Mouse (Mus musculus) thymus, adult 2 months (tissue): ENCODE data around the gene Tcf12.

Experiments
- CTCF ChIP-seq: fragments of 200-500 bp; IDR thresholded peaks from 2 replicates; pipeline ENCODE4 v1.5.1; 2012; ENCODE audit warnings: mild to moderate bottlenecking, control low read depth, low read length, moderate library complexity, borderline replicate concordance; ENCODE audit not compliant: control insufficient read depth, poor library complexity, insufficient read depth; ENCODE audit errors: extremely low read depth
- POLR2A ChIP-seq: fragments of 200-500 bp; IDR thresholded peaks from 2 replicates; pipeline ENCODE4 v1.6.1; 2012; ENCODE audit warnings: mild to moderate bottlenecking, low read length, control low read depth, moderate library complexity; ENCODE audit not compliant: control insufficient read depth, poor library complexity, insufficient read depth; ENCODE audit errors: extremely low read depth

GRCm38 (mm10) chr9:72158392-72158791 lies 46.7 kb upstream of the Tcf12 start:
- TF ChIP-seq CTCF (no peak), POLR2A (no peak)
